Mouse (Mus musculus) cerebellum, adult (tissue): ENCODE measurements at regions not wholly inside any gene's neighbourhood (a gene's known extent, or its start where the extent isn't known, plus 50 kb on each side); places are given as distances from the start of the nearest gene placed in this dataset.
"Not testable (repeated sequence)": the region's sequence is repeated elsewhere in the genome, so short reads cannot be mapped to it uniquely, and the experiment has no call there.

Experiments used
- ATAC-seq: cut with Nextera tagmentation; 2 replicates; pipeline ENCODE4 v1.9.2; 2017; ENCODE audit warnings: mild to moderate bottlenecking, moderate library complexity, mixed read lengths; ENCODE audit not compliant: insufficient number of reproducible peaks, low FRiP score, low TSS enrichment

- no peak for ATAC-seq
Observed at GRCm38 (mm10) chr13:26282291-26282690, 487.7 kb downstream of the Hdgfl1 start.

GRCm38 (mm10) chr13:26272850-26273249, 497.1 kb downstream of the Hdgfl1 start:
- no peak for ATAC-seq

GRCm38 (mm10) chr13:26267501-26267900, 502.5 kb downstream of the Hdgfl1 start:
- ATAC-seq, result no peak

- no peak for ATAC-seq
Observed at GRCm38 (mm10) chr13:26235941-26236340, 534.0 kb downstream of the Hdgfl1 start.

- ATAC-seq, result no peak
Observed at GRCm38 (mm10) chr13:26234703-26235102, 535.3 kb downstream of the Hdgfl1 start.

- ATAC-seq, result no peak
Observed at GRCm38 (mm10) chr13:26217299-26217698, 552.7 kb downstream of the Hdgfl1 start.

- no peak for ATAC-seq
Observed at GRCm38 (mm10) chr13:26216579-26216978, 553.4 kb downstream of the Hdgfl1 start.

- ATAC-seq, result no peak
Observed at GRCm38 (mm10) chr13:26205532-26206105, 564.3 kb downstream of the Hdgfl1 start.

GRCm38 (mm10) chr13:26194646-26195045, 575.3 kb downstream of the Hdgfl1 start:
- ATAC-seq, result no peak

GRCm38 (mm10) chr13:26183879-26184278, 586.1 kb downstream of the Hdgfl1 start:
- ATAC-seq, result no peak

- no peak for ATAC-seq
Observed at GRCm38 (mm10) chr13:26171891-26172482, 598.0 kb downstream of the Hdgfl1 start.

GRCm38 (mm10) chr13:26169641-26170040, 600.3 kb downstream of the Hdgfl1 start:
- ATAC-seq, result no peak

- ATAC-seq, result no peak
Observed at GRCm38 (mm10) chr13:26158703-26159102, 611.3 kb downstream of the Hdgfl1 start.

GRCm38 (mm10) chr13:26154701-26155471, 615.1 kb downstream of the Hdgfl1 start:
- ATAC-seq, result peak; percentile 92

- ATAC-seq, result no peak
Observed at GRCm38 (mm10) chr13:26154251-26154650, 615.7 kb downstream of the Hdgfl1 start.

- no peak for ATAC-seq
Observed at GRCm38 (mm10) chr13:26153093-26153492, 616.9 kb downstream of the Hdgfl1 start.

GRCm38 (mm10) chr13:26150426-26150825, 619.5 kb downstream of the Hdgfl1 start:
- no peak for ATAC-seq

- ATAC-seq, result no peak
Observed at GRCm38 (mm10) chr13:26142811-26143210, 627.2 kb downstream of the Hdgfl1 start.

GRCm38 (mm10) chr13:26119363-26119762, 650.6 kb downstream of the Hdgfl1 start:
- ATAC-seq, result no peak

GRCm38 (mm10) chr13:26114136-26114535, 655.8 kb downstream of the Hdgfl1 start:
- ATAC-seq, result no peak

GRCm38 (mm10) chr13:26113723-26114122, 656.2 kb downstream of the Hdgfl1 start:
- not testable (repeated sequence) for ATAC-seq

GRCm38 (mm10) chr13:26112579-26112978, 657.4 kb downstream of the Hdgfl1 start:
- no peak for ATAC-seq
